Mouse (Mus musculus): ENCODE data around the gene Praf2. TPM values are rescaled to one million over a fixed set of nuclear protein-coding genes. Genes with fewer than 3 reads are reported as not detected.
"Not testable (repeated sequence)": the region's sequence is repeated elsewhere in the genome, so short reads cannot be mapped to it uniquely, and the experiment has no call there.

The Praf2 gene
- polyA plus RNA-seq, 1 experiment from 2014 or later, result 84.1 TPM

DNA sequence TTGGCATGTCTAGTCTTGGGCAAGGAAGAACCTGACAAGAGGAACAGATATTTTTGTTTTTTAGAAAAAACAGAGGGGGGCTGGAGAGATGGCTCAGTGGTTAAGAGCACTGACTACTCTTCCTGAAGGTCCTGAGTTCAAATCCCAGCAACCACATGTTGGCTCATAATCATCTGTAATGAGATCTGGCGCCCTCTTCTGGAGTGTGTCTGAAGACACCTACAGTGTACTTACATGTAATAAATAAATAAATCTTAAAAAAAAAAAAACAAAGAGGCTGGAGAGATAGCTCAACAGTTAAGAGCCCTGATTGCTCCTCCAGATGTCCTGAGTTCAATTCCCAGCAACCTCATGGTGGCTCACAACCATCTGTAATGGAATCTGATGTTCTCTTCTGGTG, 12.2 kb upstream of the Praf2 start:
- not testable (repeated sequence) for ATAC-seq (ENCODE audit: low FRiP score, low read depth); H3K4me2 ChIP-seq (replicated peaks); H3K27me3 ChIP-seq; H3K36me3 ChIP-seq; H3K4me1 ChIP-seq; H3K27ac ChIP-seq; H3K4me3 ChIP-seq; H3K9me3 ChIP-seq; H3K9ac ChIP-seq
- WGBS, result 42% methylated on average over 1 of the region's 1 CpGs

DNA sequence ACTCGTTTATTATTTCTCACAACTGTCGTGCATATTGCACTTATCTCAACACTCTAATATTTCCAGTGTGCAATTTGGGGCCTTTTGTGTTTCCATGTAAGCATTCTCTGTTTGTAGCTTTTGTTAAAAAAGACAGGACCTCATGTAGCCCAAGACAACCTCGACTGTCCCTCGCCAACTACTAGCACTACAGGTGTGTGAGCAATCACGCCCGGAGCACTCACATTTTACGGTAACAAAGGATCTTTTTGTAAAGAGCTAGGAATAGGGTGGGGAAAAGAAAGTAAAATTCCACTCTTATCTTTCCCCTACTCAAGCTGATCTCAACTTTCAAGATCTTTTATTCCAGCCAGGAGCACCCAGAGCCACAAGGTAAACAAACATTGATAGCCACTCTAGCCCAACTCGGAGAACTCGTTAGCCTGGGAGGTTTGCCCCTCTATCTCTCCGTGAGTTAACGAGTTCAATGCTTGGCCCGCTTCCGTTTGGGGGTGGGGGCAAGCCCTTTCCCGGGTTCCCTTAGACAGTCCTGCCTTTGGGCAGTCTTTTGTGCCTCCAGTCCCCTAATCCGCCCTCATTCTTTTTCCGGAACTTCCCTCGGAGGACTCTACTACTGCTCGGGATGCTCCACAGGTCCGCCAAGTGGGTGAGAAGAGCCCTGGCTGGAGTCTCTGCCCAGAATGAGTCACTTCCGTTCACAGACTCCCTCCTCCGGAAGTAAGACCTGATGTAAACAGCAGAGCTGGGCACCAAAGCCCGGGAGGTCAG, 6.5 kb upstream of the Praf2 start, which contains the start of gene Gm45208:
Gene Gm45208 (plus strand): TSS at position 732 of the 768 bp plus-strand sequence.
- Histone ChIP-seq H3K4me1 (no peaks in the 10 kb centered on the region), H3K27me3 (no peaks in the 10 kb centered on the region)

DNA sequence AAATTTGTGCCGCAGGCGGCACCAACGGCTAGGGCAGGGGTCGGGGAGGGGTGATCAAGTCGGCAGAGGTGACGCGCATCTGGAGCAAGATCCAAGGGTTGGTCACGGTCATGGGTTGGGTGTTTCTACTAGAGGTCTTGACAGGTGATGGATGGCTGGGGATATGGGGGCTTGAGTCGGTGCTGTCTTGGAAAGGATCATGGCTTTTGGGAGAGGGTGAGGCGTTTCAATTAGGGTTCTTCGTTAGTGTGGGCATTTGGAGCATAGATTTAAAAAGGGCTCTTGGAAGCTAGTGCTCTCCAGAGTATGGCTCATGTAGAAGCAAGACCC, 6.0 kb upstream of the Praf2 start:
- WGBS, result 12% methylated on average over 11 of the region's 11 CpGs
- Histone ChIP-seq H3K27me3 (no peaks in the 10 kb centered on the region), H3K27ac (no peak overlapping the region), H3K9ac (peak overlapping the region; percentile 68), H3K4me2 (replicated peaks) (peak overlapping the region; percentile 71), H3K36me3 (peaks cover 26% of the 10 kb centered on the region), H3K9me3 (no peaks in the 10 kb centered on the region), H3K4me3 (peak overlapping the region; percentile 58), H3K4me1 (no peaks in the 10 kb centered on the region)
- peak; percentile 20; the same call in 1 of the 2 replicates for ATAC-seq (ENCODE audit: low FRiP score, low read depth)

More for the DNA sequence above, 6.5 kb upstream of the Praf2 start, which contains the start of gene Gm45208:
- no peaks in the 10 kb centered on the region for H3K9me3 ChIP-seq
- peak within 1 kb of the TSS; percentile 84 for H3K27ac ChIP-seq
- WGBS, result 17% methylated on average over 22 of the region's 22 CpGs
- peak within 1 kb of the TSS; percentile 58 for H3K4me3 ChIP-seq
- ATAC-seq (ENCODE audit: low FRiP score, low read depth), result peak; percentile 89
- peak within 1 kb of the TSS; percentile 68 for H3K9ac ChIP-seq
- peaks cover 21% of the 10 kb centered on the region; the same call in 1 of the 2 replicates for H3K36me3 ChIP-seq
- peak within 1 kb of the TSS; percentile 71 for H3K4me2 ChIP-seq (replicated peaks)

DNA sequence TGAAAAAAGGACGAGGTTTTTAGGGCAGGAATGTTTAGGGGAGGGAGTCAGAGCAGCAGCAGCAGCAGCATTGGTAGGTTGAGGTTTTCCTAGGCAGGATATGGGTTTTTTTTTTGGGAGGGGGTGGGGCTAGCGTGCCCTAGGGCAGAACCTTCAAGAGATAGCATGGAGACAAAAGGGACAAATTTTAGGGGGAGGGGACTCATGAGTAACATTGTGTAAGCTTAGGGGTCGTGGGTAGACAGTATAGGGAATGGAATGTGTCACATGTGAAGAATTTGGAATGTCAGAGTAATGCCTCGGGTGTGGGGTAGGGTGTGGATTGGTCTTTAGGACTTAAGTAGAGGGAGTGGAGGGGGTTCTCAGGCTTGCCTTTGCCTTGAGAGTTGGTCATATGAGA, 5.5 kb upstream of the Praf2 start:
- H3K27ac ChIP-seq, result no peak overlapping the region
- WGBS, result 24% methylated on average over 4 of the region's 4 CpGs

DNA sequence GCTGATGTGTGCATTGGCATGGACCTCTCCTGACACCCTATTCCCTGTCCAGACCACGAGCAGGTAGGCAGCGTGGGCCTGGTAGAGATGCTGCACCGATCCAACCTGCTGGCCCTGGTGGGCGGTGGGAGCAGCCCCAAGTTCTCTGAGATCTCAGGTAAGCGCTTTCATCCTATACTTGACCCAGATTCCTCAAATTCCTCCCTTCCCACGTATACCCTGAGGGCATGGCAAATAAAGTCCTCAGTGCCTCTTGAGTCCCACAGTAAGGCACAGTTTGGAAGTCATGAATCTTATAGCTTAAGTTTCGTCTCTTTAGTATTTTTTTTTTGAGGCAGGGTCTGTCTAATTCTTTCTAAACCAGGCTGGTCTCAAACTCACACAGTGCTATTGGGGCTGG, 4.1 kb upstream of the Praf2 start:
- H3K27me3 ChIP-seq, result no peaks in the 10 kb centered on the region
- H3K4me3 ChIP-seq, result no peak overlapping the region
- ATAC-seq (ENCODE audit: low FRiP score, low read depth), result no peak
- H3K27ac ChIP-seq, result no peak overlapping the region
- 76% methylated on average over 7 of the region's 7 CpGs for WGBS
- H3K9ac ChIP-seq, result no peak overlapping the region
- no peaks in the 10 kb centered on the region for H3K9me3 ChIP-seq
- peaks cover 26% of the 10 kb centered on the region for H3K36me3 ChIP-seq
- no peak overlapping the region for H3K4me2 ChIP-seq (replicated peaks)
- 0 out of 2 replicates have a peak, but pooled peaks cover 1% of the 10 kb centered on the region for H3K4me1 ChIP-seq

More for the DNA sequence above, 5.5 kb upstream of the Praf2 start:
- Histone ChIP-seq H3K27me3 (no peaks in the 10 kb centered on the region), H3K9me3 (no peaks in the 10 kb centered on the region), H3K4me3 (peak overlapping the region; percentile 58), H3K4me1 (no peaks in the 10 kb centered on the region), H3K9ac (peak overlapping the region; percentile 68), H3K36me3 (peaks cover 26% of the 10 kb centered on the region), H3K4me2 (replicated peaks) (peak overlapping the region; percentile 71)
- no peak for ATAC-seq (ENCODE audit: low FRiP score, low read depth)

DNA sequence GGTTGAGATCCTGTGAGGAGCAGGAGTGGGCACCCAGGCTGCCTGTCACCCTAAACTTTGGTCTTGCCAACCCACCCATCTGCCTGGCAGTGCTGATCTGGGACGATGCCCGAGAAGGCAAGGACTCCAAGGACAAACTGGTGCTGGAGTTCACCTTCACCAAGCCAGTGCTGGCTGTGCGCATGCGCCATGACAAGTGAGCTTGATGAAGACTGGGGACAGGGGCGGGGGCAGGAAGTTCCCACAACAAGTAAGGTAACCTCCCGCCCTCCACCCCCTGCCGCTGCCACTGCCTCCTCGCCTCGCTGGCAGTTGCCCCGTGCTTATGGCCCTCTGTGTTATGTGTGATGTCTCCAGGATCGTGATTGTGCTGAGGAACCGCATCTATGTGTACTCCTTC, 2.4 kb upstream of the Praf2 start:
- Histone ChIP-seq H3K27me3 (no peaks in the 10 kb centered on the region), H3K4me3 (no peak overlapping the region), H3K4me1 (0 out of 2 replicates have a peak, but pooled peaks cover 8% of the 10 kb centered on the region), H3K9me3 (no peaks in the 10 kb centered on the region), H3K36me3 (peaks cover 26% of the 10 kb centered on the region), H3K9ac (no peak overlapping the region), H3K27ac (no peak overlapping the region), H3K4me2 (replicated peaks) (no peak overlapping the region)
- 84% methylated on average over 12 of the region's 12 CpGs for WGBS
- ATAC-seq (ENCODE audit: low FRiP score, low read depth), result no peak

DNA sequence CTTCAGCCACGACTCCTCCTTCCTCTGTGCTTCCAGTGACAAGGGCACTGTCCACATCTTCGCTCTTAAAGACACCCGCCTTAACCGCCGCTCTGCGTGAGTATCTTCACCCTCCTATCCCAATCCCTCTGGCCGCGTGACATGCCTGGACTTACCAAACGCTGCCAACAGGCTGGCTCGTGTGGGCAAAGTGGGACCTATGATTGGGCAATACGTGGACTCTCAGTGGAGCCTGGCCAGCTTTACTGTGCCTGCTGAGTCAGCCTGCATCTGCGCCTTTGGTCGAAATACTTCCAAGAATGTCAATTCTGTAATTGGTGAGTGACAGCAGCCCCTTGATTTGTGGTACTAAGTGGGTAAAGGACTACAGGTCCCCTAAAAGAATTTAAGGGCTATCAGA, 1.1 kb upstream of the Praf2 start:
- WGBS, result 91% methylated on average over 13 of the region's 13 CpGs
- no peak overlapping the region for H3K9ac ChIP-seq
- H3K4me3 ChIP-seq, result no peak overlapping the region
- H3K36me3 ChIP-seq, result peaks cover 26% of the 10 kb centered on the region
- no peak for ATAC-seq (ENCODE audit: low FRiP score, low read depth)
- no peak overlapping the region for H3K27ac ChIP-seq
- no peaks in the 10 kb centered on the region for H3K9me3 ChIP-seq
- no peaks in the 10 kb centered on the region for H3K27me3 ChIP-seq
- H3K4me1 ChIP-seq, result 0 out of 2 replicates have a peak, but pooled peaks cover 8% of the 10 kb centered on the region
- H3K4me2 ChIP-seq (replicated peaks), result no peak overlapping the region

DNA sequence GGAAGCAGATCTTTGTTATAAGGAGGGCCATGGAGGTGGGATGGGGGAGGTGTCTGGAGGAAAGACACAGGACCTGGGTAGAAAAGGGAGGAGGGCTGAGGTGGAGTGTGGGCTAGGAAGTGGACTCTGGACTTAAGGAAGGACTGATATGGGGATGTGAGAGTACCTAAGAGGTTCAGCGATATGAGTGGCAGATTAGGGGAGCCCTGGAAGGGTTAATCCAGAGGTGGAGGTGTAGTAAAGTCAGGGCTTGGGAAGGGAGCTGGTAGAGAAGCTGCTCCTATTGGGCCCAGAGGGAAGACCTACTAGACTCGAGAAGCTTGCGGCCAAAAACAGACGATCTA, 655 bp downstream of the Praf2 start:
- H3K4me3 ChIP-seq, result peak overlapping the region; percentile 51
- H3K36me3 ChIP-seq, result peaks cover 26% of the 10 kb centered on the region
- H3K4me1 ChIP-seq, result 0 out of 2 replicates have a peak, but pooled peaks cover 8% of the 10 kb centered on the region
- ATAC-seq (ENCODE audit: low FRiP score, low read depth), result no peak
- H3K9me3 ChIP-seq, result no peaks in the 10 kb centered on the region
- H3K27ac ChIP-seq, result no peak overlapping the region
- H3K9ac ChIP-seq, result peak overlapping the region; percentile 57
- H3K27me3 ChIP-seq, result no peaks in the 10 kb centered on the region
- H3K4me2 ChIP-seq (replicated peaks), result peak overlapping the region; percentile 61
- 22% methylated on average over 4 of the region's 4 CpGs for WGBS

DNA sequence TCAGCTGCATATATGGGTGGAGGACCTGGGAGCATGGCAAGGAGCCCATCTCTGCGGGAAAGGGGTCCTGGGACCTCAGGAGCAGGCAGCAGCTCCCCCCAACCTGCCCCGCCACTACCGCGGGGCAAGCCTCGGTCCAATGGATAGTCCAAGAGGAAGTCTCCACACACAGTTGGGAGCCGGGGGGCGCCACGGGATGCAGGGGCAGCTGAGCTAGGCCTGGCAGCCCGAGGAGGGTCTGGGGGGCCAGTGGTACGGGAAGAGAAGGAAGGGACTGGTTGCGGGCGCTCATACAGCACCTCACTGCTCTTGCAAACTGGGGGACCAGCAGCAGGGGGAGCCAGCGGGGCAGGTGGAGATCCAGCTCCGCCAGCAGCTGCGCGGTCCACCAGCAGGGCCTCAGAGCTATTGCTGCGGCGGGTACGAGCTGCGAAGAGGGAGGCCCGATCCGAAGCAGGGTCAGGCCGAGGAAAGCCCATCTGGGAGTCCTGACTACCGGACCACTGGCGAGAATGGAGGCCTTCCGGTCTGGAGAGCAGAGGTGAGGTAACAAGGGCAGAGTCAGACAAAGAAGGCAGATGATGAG, 5.4 kb downstream of the Praf2 start:
- WGBS, result 38% methylated on average over 25 of the region's 26 CpGs

DNA sequence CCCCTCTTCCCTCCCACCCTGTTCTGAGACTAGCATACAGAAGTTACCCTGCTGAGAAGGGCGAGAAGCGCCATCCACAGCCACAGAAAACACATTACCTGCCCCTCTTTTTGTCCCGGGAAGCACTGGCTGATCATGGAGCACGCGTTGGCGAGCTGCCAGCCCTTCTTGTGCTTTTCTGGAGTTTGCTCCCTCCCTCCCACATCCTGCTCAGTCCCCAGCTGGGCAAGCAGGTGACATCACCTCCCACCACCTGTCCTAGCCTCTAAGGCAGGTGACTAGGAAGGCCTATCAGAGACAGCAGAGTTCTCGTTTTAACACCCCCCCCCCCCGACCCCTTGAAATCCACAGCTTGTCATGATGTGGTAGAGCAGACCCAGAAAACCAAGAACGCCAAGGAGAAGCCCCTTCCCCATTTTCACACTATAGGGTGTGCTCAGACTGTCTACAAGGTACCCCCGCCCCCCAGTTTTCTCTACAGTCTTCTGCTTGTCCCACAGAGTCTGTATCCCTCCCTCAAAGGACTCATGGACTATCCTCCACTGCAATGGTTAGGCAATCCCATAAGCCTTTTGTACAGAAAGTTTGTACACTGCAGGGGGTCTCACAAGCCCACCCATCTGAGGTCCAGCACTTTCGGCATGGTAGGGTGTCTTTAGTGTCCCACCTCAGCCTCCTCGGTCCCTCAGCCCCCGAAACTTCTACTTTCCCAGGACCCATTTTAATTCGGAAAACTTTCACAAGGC, 11.3 kb downstream of the Praf2 start:
- H3K4me1 ChIP-seq, result no peaks in the 10 kb centered on the region
- H3K4me2 ChIP-seq (replicated peaks), result no peak overlapping the region
- H3K9ac ChIP-seq, result no peak overlapping the region
- no peaks in the 10 kb centered on the region for H3K27me3 ChIP-seq
- no peak overlapping the region for H3K27ac ChIP-seq
- H3K4me3 ChIP-seq, result no peak overlapping the region
- H3K9me3 ChIP-seq, result no peaks in the 10 kb centered on the region
- WGBS, result 70% methylated on average over 13 of the region's 14 CpGs
- ATAC-seq (ENCODE audit: low FRiP score, low read depth), result no peak
- peaks cover 11% of the 10 kb centered on the region; the same call in 1 of the 2 replicates for H3K36me3 ChIP-seq

More for the DNA sequence above, 5.4 kb downstream of the Praf2 start:
- Histone ChIP-seq H3K9ac (0 out of 2 replicates have a peak overlapping the region, but pooled peaks have one; percentile 8), H3K27me3 (no peaks in the 10 kb centered on the region), H3K4me3 (no peak overlapping the region), H3K36me3 (peaks cover 8% of the 10 kb centered on the region; the same call in 1 of the 2 replicates), H3K4me1 (0 out of 2 replicates have a peak, but pooled peaks cover 8% of the 10 kb centered on the region), H3K4me2 (replicated peaks) (no peak overlapping the region), H3K27ac (no peak overlapping the region), H3K9me3 (no peaks in the 10 kb centered on the region)
- ATAC-seq (ENCODE audit: low FRiP score, low read depth), result no peak; the same call in 1 of the 2 replicates

DNA sequence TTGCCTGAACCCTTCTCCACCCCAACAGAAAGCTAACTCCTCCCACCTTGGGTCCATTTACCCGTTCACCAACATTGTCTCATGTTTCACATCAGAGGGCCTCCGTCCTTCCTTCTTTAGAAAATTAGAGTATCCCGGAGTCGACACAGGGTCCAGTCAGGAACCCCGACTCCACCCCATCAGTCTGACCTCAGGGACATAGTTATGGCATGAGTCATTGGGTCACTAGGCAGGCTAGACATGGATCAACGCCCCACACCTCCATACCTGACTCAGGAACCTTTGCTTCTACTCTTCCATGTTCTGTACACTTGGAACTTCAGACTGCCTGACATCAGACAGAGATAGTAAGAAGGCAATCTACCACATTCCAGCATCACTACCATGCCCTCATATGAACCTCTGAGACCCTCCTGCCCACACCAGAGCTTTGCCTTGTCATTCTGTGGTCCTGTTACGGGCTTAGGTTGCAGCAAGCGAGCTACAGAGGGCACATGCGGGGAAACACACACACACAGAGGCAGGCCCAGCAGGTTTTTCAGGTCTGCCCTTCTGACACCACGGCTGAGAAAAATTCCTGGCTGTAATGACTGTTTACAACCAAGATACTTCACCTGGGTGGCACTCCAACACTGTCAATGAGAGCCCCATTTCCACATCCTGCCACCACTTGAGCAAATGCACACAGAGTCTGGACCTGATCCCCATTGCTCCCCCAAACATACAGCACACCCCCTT, 12.0 kb downstream of the Praf2 start:
- 49% methylated on average over 10 of the region's 10 CpGs for WGBS
- Histone ChIP-seq H3K9ac (no peak overlapping the region), H3K27ac (no peak overlapping the region), H3K4me1 (no peaks in the 10 kb centered on the region), H3K27me3 (no peaks in the 10 kb centered on the region), H3K36me3 (peaks cover 5% of the 10 kb centered on the region; the same call in 1 of the 2 replicates), H3K9me3 (no peaks in the 10 kb centered on the region), H3K4me3 (no peak overlapping the region), H3K4me2 (replicated peaks) (no peak overlapping the region)
- ATAC-seq (ENCODE audit: low FRiP score, low read depth), result no peak; the same call in 1 of the 2 replicates

Measured in limb, embryonic 13.5 days (tissue).